Mouse (Mus musculus): ENCODE measurements around the gene Lrrc28.

The Lrrc28 gene

GRCm38 (mm10) chr7:67644833-67645680 lies at the start of gene Lrrc28:
Lrrc28 (minus strand) TSS chr7:67645268.
- peak; percentile 100 for DNase-seq

- no peak for DNase-seq
Observed at GRCm38 (mm10) chr7:67692791-67693538, 47.9 kb upstream of the Lrrc28 start.

- DNase-seq, result no peak
Observed at GRCm38 (mm10) chr7:67692141-67692540, 47.1 kb upstream of the Lrrc28 start.

- DNase-seq, result peak; percentile 46
Observed at GRCm38 (mm10) chr7:67691036-67691435, 46.0 kb upstream of the Lrrc28 start.

- no peak for DNase-seq
Observed at GRCm38 (mm10) chr7:67689793-67690192, 44.7 kb upstream of the Lrrc28 start.

GRCm38 (mm10) chr7:67688281-67688680 lies 43.2 kb upstream of the Lrrc28 start:
- DNase-seq, result peak; percentile 24

GRCm38 (mm10) chr7:67686545-67686944 lies 41.5 kb upstream of the Lrrc28 start:
- no peak for DNase-seq

GRCm38 (mm10) chr7:67683006-67683405 lies 37.9 kb upstream of the Lrrc28 start:
- DNase-seq, result no peak

- DNase-seq, result no peak
Observed at GRCm38 (mm10) chr7:67681078-67681477, 36.0 kb upstream of the Lrrc28 start.

- DNase-seq, result no peak
Observed at GRCm38 (mm10) chr7:67678878-67679499, 33.9 kb upstream of the Lrrc28 start.

- no peak for DNase-seq
Observed at GRCm38 (mm10) chr7:67673656-67674055, 28.6 kb upstream of the Lrrc28 start.

- DNase-seq, result peak; percentile 96
Observed at GRCm38 (mm10) chr7:67672650-67673049, 27.6 kb upstream of the Lrrc28 start.

GRCm38 (mm10) chr7:67670965-67671364 lies 25.9 kb upstream of the Lrrc28 start:
- no peak for DNase-seq

- no peak for DNase-seq
Observed at GRCm38 (mm10) chr7:67663981-67664694, 19.1 kb upstream of the Lrrc28 start.

- no peak for DNase-seq
Observed at GRCm38 (mm10) chr7:67662424-67662823, 17.4 kb upstream of the Lrrc28 start.

GRCm38 (mm10) chr7:67658110-67658509 lies 13.0 kb upstream of the Lrrc28 start:
- DNase-seq, result no peak

GRCm38 (mm10) chr7:67655186-67655585 lies 10.1 kb upstream of the Lrrc28 start:
- DNase-seq, result no peak

- DNase-seq, result no peak
Observed at GRCm38 (mm10) chr7:67654668-67655067, 9.6 kb upstream of the Lrrc28 start.

- no peak for DNase-seq
Observed at GRCm38 (mm10) chr7:67652211-67652610, 7.1 kb upstream of the Lrrc28 start.

GRCm38 (mm10) chr7:67648376-67648775 lies 3.3 kb upstream of the Lrrc28 start:
- no peak for DNase-seq

- no peak for DNase-seq
Observed at GRCm38 (mm10) chr7:67647277-67647676, 2.2 kb upstream of the Lrrc28 start, which contains the start of gene Ttc23. Ttc23 (plus strand) TSS chr7:67647410.

- no peak for DNase-seq
Observed at GRCm38 (mm10) chr7:67646131-67646530, 1.1 kb upstream of the Lrrc28 start.

GRCm38 (mm10) chr7:67645681-67646014 lies 580 bp upstream of the Lrrc28 start:
- DNase-seq, result no peak
